Mouse (Mus musculus): Measurements from ENCODE around the gene Npr1. TPM values are rescaled to one million over a fixed set of nuclear protein-coding genes. Genes with fewer than 3 reads are reported as not detected.

Npr1 gene
- polyA plus RNA-seq, 2 experiments: 4.8 to 15.5 TPM

- peak; percentile 79; the same call in 1 of the 2 replicates for TF ChIP-seq POLR2A (IDR thresholded peaks at IDR 0.05; ENCODE audit: borderline replicate concordance, extremely low read depth, insufficient read depth, insufficient read length)
- peak overlapping the region; percentile 55 for H3K4me2 ChIP-seq (replicated peaks; ENCODE audit: low read depth, low read length, severe bottlenecking)
- H3K27ac ChIP-seq (replicated peaks; ENCODE audit: low read depth, low read length): peak overlapping the region; percentile 92
- 1% methylated on average over 17 of the region's 17 CpGs for WGBS
- H3K36me3 ChIP-seq (ENCODE audit: control insufficient read depth, insufficient read depth, low read length): no peaks in the 10 kb centered on the region
- peak overlapping the region; percentile 32 for H3K4me3 ChIP-seq (replicated peaks; ENCODE audit: low read length)
- H3K9ac ChIP-seq (ENCODE audit: low read depth, low read length, severe bottlenecking): peak overlapping the region; percentile 49
- no peaks in the 10 kb centered on the region for H3K9me3 ChIP-seq (ENCODE audit: control insufficient read depth, low read length)
- H3K27me3 ChIP-seq (ENCODE audit: control insufficient read depth, insufficient read depth, low read length): no peaks in the 10 kb centered on the region
- DNase-seq (ENCODE audit: low spot score) (peak; percentile 98), ATAC-seq (ENCODE audit: low FRiP score, low read depth) (peak; percentile 96)
- peaks cover 12% of the 10 kb centered on the region; the same call in 1 of the 2 replicates for H3K4me1 ChIP-seq (ENCODE audit: control insufficient read depth, insufficient read depth, low read length)
Observed at GRCm38 (mm10) chr3:90446389-90447122, 19.1 kb downstream of the Npr1 start.

DNA sequence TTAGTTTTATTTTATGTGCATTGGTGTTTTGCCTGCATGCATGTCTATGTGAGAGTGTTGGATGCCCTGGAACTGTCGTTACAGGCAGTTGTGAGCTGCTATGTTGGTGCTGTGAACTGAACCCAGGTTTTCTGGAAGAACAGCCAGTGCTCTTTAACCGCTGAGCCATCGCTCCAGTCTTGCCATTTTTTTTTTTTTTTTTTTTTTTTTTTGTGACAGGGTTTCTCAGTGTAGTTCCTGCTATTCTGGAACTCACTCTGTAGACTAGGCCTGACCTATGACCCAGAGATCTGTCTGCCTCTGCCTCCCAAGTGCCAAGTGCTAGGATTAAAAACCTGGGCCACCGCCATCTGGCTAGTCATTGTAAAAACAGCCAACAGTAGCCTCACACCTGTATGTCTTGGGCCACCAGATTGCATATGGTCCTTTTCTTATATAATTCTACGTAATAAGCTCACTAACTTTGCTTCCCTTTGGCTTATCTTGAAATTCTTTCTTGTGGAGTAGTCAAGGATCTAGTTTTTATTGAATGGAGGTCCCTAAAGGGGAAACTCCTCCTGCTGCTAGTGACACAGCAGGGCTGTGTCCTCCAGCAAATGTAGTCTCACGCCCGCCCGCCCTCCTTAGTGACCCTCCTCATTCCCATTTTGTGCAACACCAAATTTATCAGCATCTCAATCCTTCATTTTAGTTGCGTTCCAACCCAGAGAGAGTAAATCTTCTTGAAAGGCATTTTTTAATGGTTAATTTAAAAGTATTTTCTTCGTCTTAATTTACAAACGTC, 20.1 kb downstream of the Npr1 start:
- H3K27ac ChIP-seq (replicated peaks; ENCODE audit: low read depth, low read length): peak overlapping the region; percentile 92
- DNase-seq (ENCODE audit: low spot score) (no peak), ATAC-seq (ENCODE audit: low FRiP score, low read depth) (no peak)
- no peak overlapping the region for H3K9ac ChIP-seq (ENCODE audit: low read depth, low read length, severe bottlenecking)
- H3K4me3 ChIP-seq (replicated peaks; ENCODE audit: low read length): no peak overlapping the region
- H3K27me3 ChIP-seq (ENCODE audit: control insufficient read depth, insufficient read depth, low read length): no peaks in the 10 kb centered on the region
- H3K9me3 ChIP-seq (ENCODE audit: control insufficient read depth, low read length): no peaks in the 10 kb centered on the region
- WGBS: 70% methylated on average over 11 of the region's 11 CpGs
- TF ChIP-seq POLR2A (IDR thresholded peaks at IDR 0.05; ENCODE audit: borderline replicate concordance, extremely low read depth, insufficient read depth, insufficient read length): no peak
- H3K36me3 ChIP-seq (ENCODE audit: control insufficient read depth, insufficient read depth, low read length): no peaks in the 10 kb centered on the region
- peak overlapping the region; percentile 55; the same call in 1 of the 2 replicates for H3K4me2 ChIP-seq (replicated peaks; ENCODE audit: low read depth, low read length, severe bottlenecking)
- H3K4me1 ChIP-seq (ENCODE audit: control insufficient read depth, insufficient read depth, low read length): peaks cover 12% of the 10 kb centered on the region; the same call in 1 of the 2 replicates

DNA sequence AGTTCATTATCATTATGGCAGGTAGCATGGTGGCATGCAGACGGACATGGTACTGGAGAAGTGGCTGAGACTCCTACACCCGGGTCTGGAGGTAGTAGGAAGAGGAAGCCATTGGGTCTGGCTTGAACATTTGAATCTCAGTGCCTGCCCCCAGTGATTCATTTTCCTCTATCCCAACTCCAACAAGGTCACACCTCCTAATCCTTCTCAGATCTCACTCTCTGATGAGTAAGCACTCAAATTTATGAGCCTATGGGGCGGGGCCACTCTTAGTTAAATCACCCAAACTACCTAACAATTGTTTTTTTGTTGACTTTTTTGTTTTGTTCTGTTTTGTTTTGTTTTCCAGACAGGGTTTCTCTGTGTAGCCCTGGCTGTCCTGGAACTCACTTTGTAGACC, 21.7 kb downstream of the Npr1 start:
- Histone ChIP-seq H3K9ac (ENCODE audit: low read depth, low read length, severe bottlenecking) (no peak overlapping the region), H3K36me3 (ENCODE audit: control insufficient read depth, insufficient read depth, low read length) (no peaks in the 10 kb centered on the region), H3K9me3 (ENCODE audit: control insufficient read depth, low read length) (no peaks in the 10 kb centered on the region), H3K27me3 (ENCODE audit: control insufficient read depth, insufficient read depth, low read length) (no peaks in the 10 kb centered on the region), H3K4me2 (replicated peaks; ENCODE audit: low read depth, low read length, severe bottlenecking) (no peak overlapping the region), H3K4me3 (replicated peaks; ENCODE audit: low read length) (no peak overlapping the region), H3K4me1 (ENCODE audit: control insufficient read depth, insufficient read depth, low read length) (peaks cover 12% of the 10 kb centered on the region; the same call in 1 of the 2 replicates), H3K27ac (replicated peaks; ENCODE audit: low read depth, low read length) (no peak overlapping the region)
- DNase-seq (ENCODE audit: low spot score): no peak
- ATAC-seq (ENCODE audit: low FRiP score, low read depth): no peak
- 89% methylated on average over 3 of the region's 3 CpGs for WGBS
- no peak for TF ChIP-seq POLR2A (IDR thresholded peaks at IDR 0.05; ENCODE audit: borderline replicate concordance, extremely low read depth, insufficient read depth, insufficient read length)

DNA sequence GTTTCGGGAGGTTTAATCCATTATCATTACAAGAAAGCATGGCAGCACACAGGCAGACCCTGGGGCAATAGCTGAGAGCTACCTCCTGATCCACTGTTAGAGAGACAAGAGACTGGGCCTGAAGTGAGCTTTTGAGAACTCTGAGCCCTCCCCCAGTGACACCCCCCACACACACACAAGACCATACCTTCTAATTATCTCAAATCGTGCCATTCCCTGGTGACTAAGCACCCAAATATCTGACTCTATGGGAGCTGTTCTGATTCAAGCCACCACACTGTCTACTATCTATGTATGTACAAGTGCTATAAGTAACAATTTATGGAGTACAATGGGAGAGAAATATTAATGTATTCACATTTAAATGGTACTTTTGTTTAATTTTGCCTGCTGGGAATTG, 24.9 kb downstream of the Npr1 start:
- no peak overlapping the region for H3K9ac ChIP-seq (ENCODE audit: low read depth, low read length, severe bottlenecking)
- no peaks in the 10 kb centered on the region for H3K27me3 ChIP-seq (ENCODE audit: control insufficient read depth, insufficient read depth, low read length)
- no peaks in the 10 kb centered on the region for H3K36me3 ChIP-seq (ENCODE audit: control insufficient read depth, insufficient read depth, low read length)
- H3K4me2 ChIP-seq (replicated peaks; ENCODE audit: low read depth, low read length, severe bottlenecking): no peak overlapping the region
- no peak for TF ChIP-seq POLR2A (IDR thresholded peaks at IDR 0.05; ENCODE audit: borderline replicate concordance, extremely low read depth, insufficient read depth, insufficient read length)
- ATAC-seq (ENCODE audit: low FRiP score, low read depth) (no peak), DNase-seq (ENCODE audit: low spot score) (no peak)
- no peaks in the 10 kb centered on the region for H3K9me3 ChIP-seq (ENCODE audit: control insufficient read depth, low read length)
- 78% methylated on average over 2 of the region's 2 CpGs for WGBS
- H3K4me1 ChIP-seq (ENCODE audit: control insufficient read depth, insufficient read depth, low read length): no peaks in the 10 kb centered on the region
- no peak overlapping the region for H3K27ac ChIP-seq (replicated peaks; ENCODE audit: low read depth, low read length)
- no peak overlapping the region for H3K4me3 ChIP-seq (replicated peaks; ENCODE audit: low read length)

DNA sequence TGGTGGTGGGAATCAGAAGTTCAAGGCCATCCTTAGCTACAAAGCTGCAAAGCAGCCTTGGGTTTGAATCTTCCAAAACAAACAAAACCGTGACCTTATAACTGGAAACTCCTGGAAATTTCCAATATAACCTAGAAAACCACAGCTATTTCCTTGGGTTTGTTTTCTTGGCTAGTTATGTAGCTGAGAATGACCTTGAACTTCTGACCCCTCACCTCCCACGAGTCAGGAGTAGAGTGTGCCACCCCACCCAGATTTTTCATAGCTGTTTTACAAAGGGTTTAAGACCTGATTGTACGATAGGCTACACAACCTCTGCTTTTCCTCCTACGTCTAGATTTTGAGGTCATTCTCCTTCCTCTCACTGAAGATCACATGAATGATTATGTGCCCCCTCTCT, 28.5 kb downstream of the Npr1 start:
- WGBS: 65% methylated on average over 4 of the region's 4 CpGs
- no peaks in the 10 kb centered on the region for H3K9me3 ChIP-seq (ENCODE audit: control insufficient read depth, low read length)
- no peak for TF ChIP-seq POLR2A (IDR thresholded peaks at IDR 0.05; ENCODE audit: borderline replicate concordance, extremely low read depth, insufficient read depth, insufficient read length)
- no peaks in the 10 kb centered on the region for H3K27me3 ChIP-seq (ENCODE audit: control insufficient read depth, insufficient read depth, low read length)
- peaks cover 3% of the 10 kb centered on the region; the same call in 1 of the 2 replicates for H3K4me1 ChIP-seq (ENCODE audit: control insufficient read depth, insufficient read depth, low read length)
- H3K4me3 ChIP-seq (replicated peaks; ENCODE audit: low read length): no peak overlapping the region
- no peak overlapping the region for H3K27ac ChIP-seq (replicated peaks; ENCODE audit: low read depth, low read length)
- DNase-seq (ENCODE audit: low spot score) (no peak), ATAC-seq (ENCODE audit: low FRiP score, low read depth) (no peak)
- H3K36me3 ChIP-seq (ENCODE audit: control insufficient read depth, insufficient read depth, low read length): no peaks in the 10 kb centered on the region
- H3K9ac ChIP-seq (ENCODE audit: low read depth, low read length, severe bottlenecking): no peak overlapping the region
- H3K4me2 ChIP-seq (replicated peaks; ENCODE audit: low read depth, low read length, severe bottlenecking): no peak overlapping the region
